Mouse (Mus musculus) liver, adult 2 months (tissue): Measurements from ENCODE around the gene Mea1.

ENCODE experiments used
- CTCF ChIP-seq: fragments of 200-500 bp; IDR thresholded peaks from 2 replicates; pipeline ENCODE4 v1.5.1; 2011; ENCODE audit warnings: low read depth, low read length, control low read depth
- POLR2A ChIP-seq: fragments of 200-500 bp; IDR thresholded peaks from 2 replicates; pipeline ENCODE4 v1.6.1; 2011; ENCODE audit warnings: low read length, control low read depth; ENCODE audit not compliant: insufficient read depth; ENCODE audit errors: extremely low read depth

DNA sequence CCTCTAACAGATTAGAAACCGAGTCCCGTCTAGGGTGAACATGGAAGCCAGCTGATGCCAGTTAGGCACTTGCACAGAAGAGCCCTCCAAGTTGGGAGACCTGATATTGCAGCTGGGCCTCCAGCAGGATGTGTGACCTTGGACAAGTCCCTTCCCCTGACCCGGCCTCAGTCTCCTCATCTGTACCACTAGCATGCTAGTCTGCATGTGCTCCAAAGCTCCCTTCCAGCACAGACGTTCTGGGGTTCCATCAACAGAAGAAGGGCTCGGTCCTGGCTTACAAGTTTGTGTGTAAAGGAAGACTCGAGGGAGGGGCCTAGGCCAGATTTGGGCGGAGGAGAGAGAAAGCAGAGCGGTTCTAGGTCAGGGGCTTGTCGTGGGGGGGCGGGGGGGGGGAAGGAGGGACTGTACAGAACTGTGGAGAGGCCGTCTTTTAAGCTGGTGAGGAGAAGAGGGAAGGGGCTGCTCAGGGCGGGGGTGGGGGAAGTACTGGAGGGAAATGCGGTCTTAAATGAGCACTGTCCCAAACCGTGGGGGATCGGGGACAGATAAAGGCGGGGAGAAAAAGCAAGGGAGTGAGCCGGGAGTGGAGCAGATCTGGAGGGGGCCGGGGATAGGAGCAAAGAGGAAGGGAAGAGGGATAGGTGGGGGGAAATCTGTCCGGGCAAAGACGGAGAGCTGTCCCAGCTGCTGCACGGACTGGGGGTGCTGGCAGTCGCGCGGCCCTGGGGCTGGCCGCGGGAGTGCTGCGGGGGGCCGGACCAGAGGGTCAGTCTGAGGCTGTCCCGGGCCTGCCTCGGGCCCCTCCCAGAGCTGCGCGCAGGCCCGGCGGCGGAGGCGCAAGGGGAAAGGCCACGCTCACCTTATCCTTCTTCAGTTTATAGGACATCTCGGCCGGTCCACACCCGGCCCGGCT is 25.6 kb downstream of the Mea1 start:
- TF ChIP-seq CTCF (no peak), POLR2A (no peak)
